Mouse (Mus musculus): ENCODE data around the gene Irgq. TPM values are rescaled to one million over a fixed set of nuclear protein-coding genes. Genes with fewer than 3 reads are reported as not detected.
A peak's percentile ranks its signal among the peaks of the same experiment; 100 is the strongest.

Gene Irgq
- total and polyA plus RNA-seq, 3 experiments, result 5.1 to 10.1 (median 9.9) TPM

GRCm38 (mm10) chr7:24533031-24533571 lies 2.6 kb downstream of the Irgq start:
- no peak overlapping the region for H3K27ac ChIP-seq (ENCODE audit: insufficient read depth, low read depth)
- peaks cover 4% of the 10 kb centered on the region; the same call in 1 of the 2 replicates for H3K79me2 ChIP-seq (replicated peaks; ENCODE audit: control insufficient read depth, extremely low read depth, insufficient read depth, poor library complexity, severe bottlenecking)
- in situ Hi-C loops (cut with MboI; ENCODE audit: low pct_ligation_motif_present, low pct_unique_long_range_greater_than_20kb, low sequenced_read_pairs) (loop anchor here (5.0 to 10.0 kb wide), 3 partner anchors 34 to 112 kb away; no protein-coding TSS in a partner anchor), dilution Hi-C loops (cut with MboI; ENCODE audit: extremely low pct_ligation_motif_present, extremely low pct_unique_long_range_greater_than_20kb, low sequenced_read_pairs) (no loop called here)
- H3K36me3 ChIP-seq (replicated peaks in 1 of 2; ENCODE audit: control insufficient read depth in 1 of 2, insufficient read depth in 1 of 2, low read length in 1 of 2), result peaks cover 20 to 37% of the 10 kb centered on the region in 2 experiments
- TF ChIP-seq JUND (conservative IDR thresholded peaks at IDR 0.05; ENCODE audit: low read depth, low read length) (no peak), ZNF384 (IDR thresholded peaks at IDR 0.05; ENCODE audit: low read depth, low read length) (0 out of 2 replicates have a peak, but pooled peaks have one; percentile 3)
- H3K9ac ChIP-seq (ENCODE audit: insufficient read depth, low read depth), result no peak overlapping the region
- no peaks in the 10 kb centered on the region for H3K27me3 ChIP-seq (replicated peaks)
- H3K4me2 ChIP-seq (ENCODE audit: insufficient read depth, low read depth, poor library complexity, severe bottlenecking), result no peak overlapping the region
- H3K4me3 ChIP-seq (replicated peaks in 1 of 3; ENCODE audit: low read depth in 2 of 3, low read length in 2 of 3, poor library complexity in 1 of 3), result no peak overlapping the region
- peaks cover 5 to 48% of the 10 kb centered on the region in 2 experiments for H3K4me1 ChIP-seq (ENCODE audit: control insufficient read depth in 1 of 2, insufficient read depth in 2 of 2)
- no peaks in the 10 kb centered on the region for H3K9me3 ChIP-seq (replicated peaks; ENCODE audit: low read length)
- DNase-seq (ENCODE audit: extremely low read depth), result no peak

GRCm38 (mm10) chr7:24533806-24534205 lies 3.3 kb downstream of the Irgq start:
- dilution Hi-C loops (cut with MboI; ENCODE audit: extremely low pct_ligation_motif_present, extremely low pct_unique_long_range_greater_than_20kb, low sequenced_read_pairs) (no loop called here), in situ Hi-C loops (cut with MboI; ENCODE audit: low pct_ligation_motif_present, low pct_unique_long_range_greater_than_20kb, low sequenced_read_pairs) (loop anchor here (5.0 to 10.0 kb wide), 3 partner anchors 33 to 111 kb away; no protein-coding TSS in a partner anchor)
- H3K79me2 ChIP-seq (replicated peaks; ENCODE audit: control insufficient read depth, extremely low read depth, insufficient read depth, poor library complexity, severe bottlenecking), result peaks cover 4% of the 10 kb centered on the region; the same call in 1 of the 2 replicates
- H3K9ac ChIP-seq (ENCODE audit: insufficient read depth, low read depth), result no peak overlapping the region
- no peak overlapping the region for H3K27ac ChIP-seq (ENCODE audit: insufficient read depth, low read depth)
- TF ChIP-seq MAZ (IDR thresholded peaks at IDR 0.05; ENCODE audit: low read depth, low read length), result no peak
- no peak for TF ChIP-seq NRF1 (IDR thresholded peaks at IDR 0.05; ENCODE audit: low read depth, low read length)
- no peak for TF ChIP-seq MEF2A (IDR thresholded peaks at IDR 0.05; ENCODE audit: borderline replicate concordance, low read depth, low read length)
- TF ChIP-seq EP300 (IDR thresholded peaks at IDR 0.05; ENCODE audit: low read length), result no peak
- TF ChIP-seq JUND (conservative IDR thresholded peaks at IDR 0.05; ENCODE audit: low read depth, low read length), result no peak
- no peak for TF ChIP-seq ZC3H11A (IDR thresholded peaks at IDR 0.05; ENCODE audit: low read depth, low read length)
- no peak for TF ChIP-seq RCOR1 (conservative IDR thresholded peaks at IDR 0.05; ENCODE audit: low read depth, low read length)
- no peak for TF ChIP-seq PAX5 (IDR thresholded peaks at IDR 0.05; ENCODE audit: low read length)
- TF ChIP-seq POLR2A (IDR thresholded peaks at IDR 0.05; ENCODE audit: low read depth, low read length), result no peak
- TF ChIP-seq NELFE (IDR thresholded peaks at IDR 0.05; ENCODE audit: low read depth, low read length), result no peak
- TF ChIP-seq ZNF384 (IDR thresholded peaks at IDR 0.05; ENCODE audit: low read depth, low read length), result no peak
- TF ChIP-seq ELF1 (IDR thresholded peaks at IDR 0.05; ENCODE audit: low read depth, low read length), result no peak
- TF ChIP-seq E2F4 (IDR thresholded peaks at IDR 0.05; ENCODE audit: insufficient replicate concordance, low read depth, low read length), result no peak
- no peak for TF ChIP-seq ZKSCAN1 (IDR thresholded peaks at IDR 0.05; ENCODE audit: borderline replicate concordance, low read depth, low read length)
- no peak for TF ChIP-seq CHD1 (IDR thresholded peaks at IDR 0.05; ENCODE audit: low read depth, low read length)
- no peak for TF ChIP-seq BHLHE40 (IDR thresholded peaks at IDR 0.05; ENCODE audit: low read depth, low read length)
- H3K4me1 ChIP-seq (ENCODE audit: control insufficient read depth in 1 of 2, insufficient read depth in 2 of 2), result peaks cover 5 to 54% of the 10 kb centered on the region in 2 experiments
- no peak overlapping the region for H3K4me2 ChIP-seq (ENCODE audit: insufficient read depth, low read depth, poor library complexity, severe bottlenecking)
- no peak overlapping the region for H3K4me3 ChIP-seq (replicated peaks in 1 of 3; ENCODE audit: low read depth in 2 of 3, low read length in 2 of 3, poor library complexity in 1 of 3)
- H3K36me3 ChIP-seq (replicated peaks in 1 of 2; ENCODE audit: control insufficient read depth in 1 of 2, insufficient read depth in 1 of 2, low read length in 1 of 2), result peaks cover 20 to 37% of the 10 kb centered on the region in 2 experiments
- H3K27me3 ChIP-seq (replicated peaks), result no peaks in the 10 kb centered on the region
- no peaks in the 10 kb centered on the region for H3K9me3 ChIP-seq (replicated peaks; ENCODE audit: low read length)
- DNase-seq (ENCODE audit: extremely low read depth), result no peak

Data from CH12.LX (cell line).